Mouse (Mus musculus): ENCODE measurements around the gene Acot4.

GRCm38 (mm10) chr12:84023052-84023745 is 15.0 kb upstream of the Acot4 start:
- TF ChIP-seq ZNF384 (IDR thresholded peaks at IDR 0.05; ENCODE audit: low read depth, low read length): no peak
- TF ChIP-seq CHD2 (IDR thresholded peaks at IDR 0.05; ENCODE audit: low read depth, low read length): no peak
- TF ChIP-seq MAFK (IDR thresholded peaks at IDR 0.05; ENCODE audit: insufficient read depth, low read depth, low read length): no peak
- TF ChIP-seq ZC3H11A (IDR thresholded peaks at IDR 0.05; ENCODE audit: borderline replicate concordance, low read depth, low read length): no peak
